Mouse (Mus musculus) heart, adult 11 months (tissue): ENCODE results near the gene Zdhhc1.

ENCODE experiments used
- DNase-seq: peaks from one replicate; pipeline ENCODE4 v3.0.0; 2022

Zdhhc1 gene

GRCm38 (mm10) chr8:105516018-105516645 is 19.4 kb upstream of the Zdhhc1 start:
- DNase-seq = peak; percentile 96

GRCm38 (mm10) chr8:105514656-105515055 is 18.0 kb upstream of the Zdhhc1 start:
- DNase-seq = peak; percentile 96

DNA sequence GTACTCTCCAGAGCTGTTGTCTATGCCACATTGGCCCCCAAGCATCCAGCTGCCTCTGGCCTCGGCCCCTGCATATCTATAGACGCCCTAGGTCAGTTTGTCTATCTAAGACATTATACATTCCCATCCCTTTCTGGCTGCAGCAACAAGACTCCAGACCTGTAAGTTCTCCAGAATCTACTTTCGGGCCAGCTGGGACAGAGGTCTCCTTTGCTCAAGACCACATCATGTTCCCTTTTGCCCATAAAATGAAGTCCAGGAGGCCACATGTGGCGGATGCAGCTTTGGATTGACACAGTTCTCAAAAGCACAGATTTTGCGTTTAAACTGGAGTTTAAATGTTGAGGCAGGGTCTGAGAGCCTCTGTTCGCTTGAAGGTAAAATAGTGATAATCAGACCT is 17.5 kb upstream of the Zdhhc1 start:
- peak; percentile 86 for DNase-seq

GRCm38 (mm10) chr8:105509997-105510735 is 13.5 kb upstream of the Zdhhc1 start:
- no peak for DNase-seq

DNA sequence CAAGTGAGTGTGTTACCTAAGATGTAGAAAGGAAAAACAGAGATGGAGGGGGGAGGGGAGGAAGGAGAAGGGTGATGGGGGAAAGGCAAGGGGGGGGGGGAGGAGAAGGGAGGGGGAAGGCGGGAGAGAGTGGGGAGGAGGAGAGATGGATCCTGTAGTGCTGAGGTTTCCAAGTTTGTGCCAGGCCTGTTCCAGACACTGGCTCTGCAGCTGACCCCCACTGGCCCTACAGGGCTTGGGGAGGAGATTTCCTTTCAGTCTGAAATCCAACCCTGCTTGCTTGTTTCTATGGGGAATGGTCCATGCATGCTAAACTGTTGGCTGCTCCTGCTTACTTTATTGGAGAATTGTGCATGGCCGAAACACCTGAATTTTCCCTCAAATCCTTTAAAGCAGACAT is 12.1 kb upstream of the Zdhhc1 start:
- DNase-seq = no peak

DNA sequence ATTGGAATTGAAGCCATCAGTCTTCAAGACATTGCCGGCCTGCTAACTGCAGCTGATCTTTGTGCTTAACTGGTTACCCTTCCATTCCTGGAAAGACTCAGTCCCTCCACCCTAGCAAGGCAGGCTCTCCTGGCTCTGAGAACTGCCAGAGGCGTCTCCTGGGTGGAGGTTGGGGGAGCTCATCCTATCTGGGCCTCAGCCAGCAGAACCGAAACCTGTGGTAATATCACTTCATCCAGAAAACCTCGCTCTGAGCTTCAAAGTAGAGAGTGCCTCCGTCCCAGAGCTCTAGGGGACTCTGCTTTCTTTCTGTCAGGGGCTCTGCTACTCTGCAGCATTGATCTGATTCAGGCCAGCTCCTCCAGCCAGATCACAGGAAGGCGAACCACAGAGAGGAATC is 10.3 kb upstream of the Zdhhc1 start:
- peak; percentile 93 for DNase-seq

DNA sequence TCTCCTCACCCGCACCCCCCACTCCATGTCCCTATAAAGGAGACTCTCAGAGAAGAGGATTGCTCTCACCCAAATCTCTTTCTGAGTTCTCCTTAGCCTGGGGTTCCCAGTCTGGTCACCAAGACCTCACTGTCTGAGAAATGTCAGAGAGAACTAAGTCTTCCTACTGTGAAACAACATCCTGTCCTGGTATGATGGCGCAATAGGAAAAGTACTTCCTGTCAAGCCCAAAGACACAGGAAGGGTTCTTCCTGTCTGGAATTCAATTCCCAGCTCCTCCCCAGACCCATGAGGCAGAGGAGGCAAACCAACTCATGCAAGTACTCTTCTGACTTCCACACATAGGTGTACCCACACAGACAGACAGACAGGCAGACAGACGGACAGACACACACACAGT is 7.9 kb upstream of the Zdhhc1 start:
- peak; percentile 95 for DNase-seq

DNA sequence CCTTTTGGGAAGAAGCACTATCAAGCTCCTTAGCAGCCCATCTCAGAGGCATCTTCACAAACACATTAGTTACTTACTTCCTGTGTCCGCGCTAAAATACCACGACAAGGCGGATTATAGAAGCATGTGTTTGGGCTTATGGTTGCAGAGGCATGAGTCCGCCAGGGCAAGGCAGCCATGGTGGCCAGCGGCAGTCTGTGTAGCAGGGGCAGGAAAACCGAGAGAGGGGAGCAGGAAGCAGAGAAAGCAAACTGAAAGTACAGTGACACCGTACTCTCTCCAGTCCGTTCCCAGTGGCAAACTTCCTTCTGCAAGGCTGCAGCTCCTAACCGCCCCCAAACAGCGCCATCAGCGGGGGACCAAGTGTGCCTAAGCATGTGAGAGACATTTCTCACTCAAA is 3.1 kb upstream of the Zdhhc1 start:
- DNase-seq = peak; percentile 93

DNA sequence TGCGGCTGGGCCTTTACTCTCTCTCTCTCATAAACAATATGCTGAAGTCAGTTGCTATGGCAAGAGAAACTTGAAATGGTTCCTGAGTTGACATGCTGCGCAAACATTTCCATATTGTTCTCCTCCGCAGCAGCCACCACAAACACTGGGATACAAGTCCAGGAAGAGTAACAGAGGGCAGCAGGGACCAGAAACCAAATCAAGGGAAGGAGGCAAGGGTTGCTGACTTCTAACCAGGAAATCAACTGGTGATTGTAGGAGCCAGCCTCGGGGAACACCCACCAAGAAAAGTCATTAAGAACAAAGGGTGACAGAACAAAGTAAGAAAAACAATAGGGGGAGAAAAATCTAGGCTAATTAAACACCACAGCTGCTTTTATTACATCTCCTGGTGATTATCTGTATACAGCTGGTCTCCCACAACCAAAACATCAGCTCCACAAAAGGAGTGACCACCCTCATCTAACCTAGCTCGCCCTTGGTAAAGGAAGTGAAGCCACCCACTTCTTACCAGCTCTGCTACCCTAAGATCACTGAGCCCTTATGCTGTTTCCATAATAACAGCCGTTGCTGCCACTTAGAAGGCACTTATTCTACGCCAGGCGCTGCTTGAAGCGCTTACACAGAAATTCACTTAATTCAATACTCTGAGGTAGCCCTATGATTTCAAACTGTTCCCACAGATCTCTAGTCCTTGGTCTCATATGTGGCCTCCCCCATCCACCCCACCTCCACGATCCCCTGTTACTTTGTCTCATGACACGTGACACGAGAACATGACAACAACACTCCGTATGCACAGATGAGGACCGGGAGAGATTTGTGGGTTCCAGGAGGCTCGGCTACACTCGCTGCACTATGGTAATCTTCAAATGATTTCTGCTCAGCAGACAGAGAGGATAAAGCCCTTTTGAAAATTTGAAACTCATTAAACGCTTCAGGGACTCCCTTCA is 1.1 kb downstream of the Zdhhc1 start:
- peak; percentile 89 for DNase-seq

DNA sequence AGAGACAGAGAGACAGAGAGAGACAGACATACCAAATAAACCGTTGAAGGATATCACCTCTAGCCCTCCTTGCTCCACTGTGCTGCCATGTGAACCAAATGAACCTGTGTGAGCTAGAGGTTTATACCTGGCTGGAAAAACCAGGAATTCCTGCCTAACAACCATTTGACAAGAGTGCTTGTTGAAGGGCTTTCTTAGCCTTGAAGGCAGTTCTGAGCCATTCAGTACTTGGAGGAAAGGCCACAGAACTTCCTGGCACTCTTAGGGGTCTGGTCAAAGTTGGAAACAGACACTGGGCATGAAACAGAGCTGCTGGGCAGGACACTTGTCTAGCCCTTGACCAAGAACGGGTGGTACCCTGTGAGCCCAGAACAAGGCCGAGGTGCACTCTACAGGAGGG is 2.1 kb downstream of the Zdhhc1 start:
- no peak for DNase-seq

- no peak for DNase-seq
These were observed 3.2 kb downstream of the Zdhhc1 start for GRCm38 (mm10) chr8:105493495-105493894.

DNA sequence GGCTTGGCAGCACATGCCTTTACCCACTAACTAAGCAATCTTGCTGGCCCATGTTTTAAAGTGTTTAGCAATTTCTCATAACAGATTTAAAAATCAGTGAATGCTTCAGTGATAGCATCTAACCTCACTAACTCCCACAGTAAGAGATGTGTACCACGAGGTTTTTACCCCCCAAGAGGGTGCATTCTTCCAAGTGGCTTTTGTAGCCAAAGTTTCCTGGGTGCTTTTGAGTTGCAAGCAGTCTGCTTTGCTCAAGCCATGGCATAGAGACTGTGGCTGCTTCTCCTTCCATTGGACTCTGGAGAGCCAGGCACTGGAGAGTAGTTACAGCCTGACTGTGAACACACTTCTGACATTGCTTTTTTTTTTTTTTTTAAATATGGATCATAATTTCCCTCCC is 7.4 kb downstream of the Zdhhc1 start:
- no peak for DNase-seq

GRCm38 (mm10) chr8:105488082-105488481 is 8.6 kb downstream of the Zdhhc1 start:
- no peak for DNase-seq

- peak; percentile 96 for DNase-seq
These were observed 12.3 kb downstream of the Zdhhc1 start for GRCm38 (mm10) chr8:105484392-105484791.

- peak; percentile 95 for DNase-seq
These were observed 12.7 kb downstream of the Zdhhc1 start for GRCm38 (mm10) chr8:105484030-105484368.

- peak; percentile 97 for DNase-seq
These were observed 13.3 kb downstream of the Zdhhc1 start for GRCm38 (mm10) chr8:105483212-105484029.

GRCm38 (mm10) chr8:105482123-105482522 is 14.6 kb downstream of the Zdhhc1 start:
- DNase-seq = peak; percentile 90

DNA sequence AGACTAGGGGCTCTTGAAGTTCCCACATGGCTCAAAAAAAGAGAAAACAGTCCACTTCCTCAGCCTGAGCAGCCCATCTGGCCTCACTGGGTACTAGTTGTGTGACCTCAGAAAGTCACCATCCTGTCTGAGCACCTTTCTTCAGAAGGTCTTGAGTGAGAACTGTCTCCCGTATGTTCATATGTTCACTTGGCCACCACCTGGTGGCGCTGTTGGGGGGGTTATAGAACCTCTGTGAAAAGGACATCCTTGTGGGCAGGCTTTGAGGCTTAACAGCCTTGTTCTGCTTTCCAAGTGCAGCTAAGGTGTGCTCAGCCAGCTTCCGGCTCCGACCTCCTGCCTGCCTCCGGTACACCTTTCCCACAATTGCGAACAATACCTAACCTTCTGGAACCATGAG is 15.2 kb downstream of the Zdhhc1 start:
- DNase-seq = peak; percentile 78

DNA sequence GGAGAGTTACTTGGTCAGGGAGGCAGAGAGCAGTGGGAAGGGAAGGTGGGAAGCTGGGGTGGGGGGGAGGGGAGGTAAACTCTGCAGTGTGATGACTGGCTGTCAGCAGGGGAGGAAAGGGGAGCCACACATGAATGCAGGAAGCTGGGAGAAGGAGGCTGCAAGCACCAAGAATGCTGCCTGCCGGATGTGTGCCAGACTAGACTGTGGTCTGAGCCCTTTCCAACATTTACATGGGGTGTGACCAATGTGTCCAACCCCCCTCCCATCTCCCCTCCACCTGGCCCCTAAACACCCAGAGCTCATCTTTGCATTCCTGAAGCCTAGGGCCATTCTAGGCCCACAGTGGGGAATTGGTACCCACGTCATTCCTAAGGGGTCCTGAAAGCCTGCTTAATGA is 15.7 kb downstream of the Zdhhc1 start:
- DNase-seq = peak; percentile 76

DNA sequence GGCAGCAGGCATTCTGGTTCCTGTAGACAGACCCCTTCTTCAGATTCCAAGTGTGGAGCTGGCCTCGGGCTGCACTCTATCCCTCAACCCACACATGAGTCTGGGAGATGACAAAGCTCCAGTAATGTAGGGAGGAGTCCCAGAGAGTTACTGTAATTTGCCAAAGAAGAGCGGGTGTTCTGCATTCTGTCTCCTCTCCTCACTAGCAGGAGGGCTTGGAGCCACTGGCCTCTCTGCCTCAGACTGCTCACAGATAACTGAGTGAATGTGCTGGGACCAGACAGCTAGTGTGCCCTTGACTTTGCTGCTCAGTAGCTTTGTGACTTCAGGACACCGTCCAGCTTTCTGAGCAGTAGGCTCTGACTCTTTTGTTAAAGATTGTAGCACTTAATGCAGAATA is 18.9 kb downstream of the Zdhhc1 start:
- peak; percentile 92 for DNase-seq

- DNase-seq = peak; percentile 96
These were observed 19.9 kb downstream of the Zdhhc1 start for GRCm38 (mm10) chr8:105476628-105477413.

GRCm38 (mm10) chr8:105476161-105476560 is 20.5 kb downstream of the Zdhhc1 start:
- DNase-seq = peak; percentile 91
